Mouse (Mus musculus) inflammation-experienced regulatory T-cells, adult 6 months (primary cell): ENCODE results near the gene Lrrc20. TPM values are rescaled to one million over a fixed set of nuclear protein-coding genes. Genes with fewer than 3 reads are reported as not detected.
"Not testable (repeated sequence)": the region's sequence is repeated elsewhere in the genome, so short reads cannot be mapped to it uniquely, and the experiment has no call there.

Source experiments
- ATAC-seq: one replicate; pipeline ENCODE4 v1.8.0; 2017
- polyA plus RNA-seq, 3 experiments: library from polyadenylated mRNA; unstranded; fragments of 100-300 nt; shearing (Covaris generic); gene quantifications; one replicate each; pipeline ENCODE4 v1.2.1; 2017

The Lrrc20 gene
- polyA plus RNA-seq, 3 experiments from 2014 or later: 5.4 to 6.0 (median 5.8) TPM

DNA sequence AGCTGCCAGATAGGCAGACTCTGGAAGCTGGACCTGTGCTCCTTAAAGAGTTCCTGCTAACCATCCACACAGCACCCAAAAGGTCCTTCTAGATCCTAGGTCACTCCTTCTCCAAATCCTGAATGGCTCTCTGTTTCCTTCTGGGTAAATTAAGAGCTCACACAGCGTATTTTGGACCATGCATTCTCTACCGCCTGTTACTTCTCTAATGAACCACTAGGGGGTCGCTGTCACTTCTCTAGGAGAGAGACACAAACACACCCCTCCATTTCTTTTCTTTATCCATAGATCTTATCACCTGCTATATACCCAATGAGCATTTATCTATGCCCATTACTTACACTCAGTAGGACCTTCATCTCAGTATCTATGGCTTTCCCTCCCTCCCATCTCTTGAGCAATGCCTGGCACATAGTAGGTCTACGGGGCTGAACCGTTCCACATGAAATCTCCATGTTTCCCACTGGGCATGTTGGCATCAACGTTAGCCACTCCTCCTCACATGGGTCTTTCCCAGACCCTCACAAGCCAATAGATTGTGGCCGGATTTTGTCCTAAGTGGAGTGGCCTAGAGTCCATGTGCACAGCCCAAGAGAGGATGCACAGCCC is 111.7 kb downstream of the Lrrc20 start:
- ATAC-seq: no peak

DNA sequence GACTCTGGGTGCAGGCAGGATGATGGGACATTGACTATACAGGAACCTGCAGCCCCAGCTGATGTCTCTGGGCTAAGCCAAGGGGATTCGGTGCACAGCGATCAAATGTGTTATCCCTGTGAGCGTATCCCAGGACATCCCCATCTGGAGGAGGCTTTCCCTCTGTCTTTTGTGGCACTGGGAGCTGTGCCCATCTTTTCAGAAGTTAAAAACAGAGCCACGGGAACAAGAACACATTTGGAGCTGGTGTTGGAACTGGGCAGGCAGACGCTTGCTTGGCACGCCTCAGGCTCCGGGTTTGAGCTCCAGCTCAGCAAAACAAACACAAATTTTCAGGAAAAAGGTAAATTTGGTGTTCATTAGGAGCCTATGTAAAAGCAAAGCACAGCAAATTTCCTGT is 122.4 kb downstream of the Lrrc20 start:
- ATAC-seq: no peak

DNA sequence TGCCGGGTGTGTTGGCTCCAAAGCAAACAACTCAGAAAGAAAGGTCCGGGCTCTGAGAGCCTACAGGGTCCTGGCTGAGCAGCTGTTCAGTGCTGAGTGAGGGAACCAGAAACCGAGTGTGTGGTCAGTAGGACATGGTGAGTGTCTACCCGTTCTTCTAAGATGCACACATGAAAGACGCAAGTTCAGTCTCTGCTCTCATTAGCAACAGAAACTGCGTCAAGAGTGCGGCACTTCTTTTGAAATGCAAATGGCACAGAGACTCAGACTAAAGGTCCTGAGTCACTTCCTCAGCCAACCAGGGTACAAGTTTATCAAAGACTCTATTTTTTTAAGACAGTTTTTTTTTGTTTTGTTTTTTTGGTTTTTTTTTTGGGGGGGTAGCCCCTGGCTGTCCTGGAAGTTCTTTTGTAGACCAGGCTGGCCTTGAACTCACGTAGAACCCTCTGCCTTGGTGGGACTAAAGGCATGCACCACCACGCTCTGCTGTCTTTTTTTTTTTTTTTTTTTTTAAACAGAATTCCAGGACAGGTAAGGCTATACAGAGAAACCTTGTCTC is 124.0 kb downstream of the Lrrc20 start:
- no peak for ATAC-seq

GRCm38 (mm10) chr10:61602283-61603033 is 126.9 kb downstream of the Lrrc20 start:
- peak; percentile 81 for ATAC-seq

DNA sequence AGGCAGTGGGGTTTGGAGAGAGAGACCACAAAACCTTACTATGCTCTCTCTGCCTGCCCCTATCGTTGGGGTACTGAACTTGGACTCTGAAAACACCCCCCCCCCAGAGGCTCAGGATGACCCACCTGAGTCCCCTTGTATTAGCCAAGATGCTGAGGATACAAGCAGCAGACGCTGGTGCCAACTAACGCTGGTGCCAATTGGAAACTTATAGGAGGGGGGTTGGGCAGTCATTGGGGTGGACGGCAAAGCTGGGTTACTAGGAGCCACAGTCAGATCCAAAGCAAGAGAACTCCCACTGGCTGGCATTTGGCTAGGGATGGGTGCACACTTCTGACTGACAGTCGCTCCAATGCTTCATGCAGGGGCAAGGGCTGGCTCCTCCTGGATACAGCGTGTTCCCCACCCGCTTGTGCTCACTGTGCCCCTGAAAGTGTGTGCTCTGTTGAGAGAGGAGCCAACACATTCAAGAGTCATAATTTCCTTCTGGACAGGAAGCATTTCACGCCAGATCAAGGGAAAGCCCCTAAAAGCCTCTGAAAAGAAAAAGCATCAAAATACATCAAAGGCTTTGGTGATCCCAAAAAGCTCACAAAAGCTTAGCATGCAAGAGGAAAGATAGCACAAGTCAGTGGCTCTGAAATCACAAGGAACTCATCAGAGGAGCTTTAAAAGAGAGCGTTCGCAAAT is 128.9 kb downstream of the Lrrc20 start:
- ATAC-seq: no peak

DNA sequence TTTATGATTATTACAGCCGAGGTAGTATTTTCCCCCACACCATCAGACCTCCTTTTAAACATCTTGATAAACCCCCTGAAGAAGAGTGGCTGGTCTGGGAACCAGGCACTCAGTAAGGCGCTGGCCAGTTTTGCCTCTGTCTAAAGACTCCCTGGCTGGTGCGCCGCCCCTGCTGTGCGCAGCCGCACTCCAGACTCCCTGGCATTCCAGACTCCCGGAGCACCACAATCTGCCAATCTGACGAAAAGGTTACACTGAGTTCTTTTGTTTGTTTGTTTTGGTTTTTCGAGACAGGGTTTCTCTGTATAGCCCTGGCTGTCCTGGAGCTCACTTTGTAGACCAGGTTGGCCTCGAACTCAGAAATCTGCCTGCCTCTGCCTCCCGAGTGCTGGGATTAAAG is 129.8 kb downstream of the Lrrc20 start:
- ATAC-seq: not testable (repeated sequence)

GRCm38 (mm10) chr10:61605851-61606250 is 130.2 kb downstream of the Lrrc20 start:
- ATAC-seq: peak; percentile 60

GRCm38 (mm10) chr10:61608233-61608632 is 132.6 kb downstream of the Lrrc20 start:
- no peak for ATAC-seq

GRCm38 (mm10) chr10:61610650-61611235 is 135.1 kb downstream of the Lrrc20 start:
- peak; percentile 38 for ATAC-seq

DNA sequence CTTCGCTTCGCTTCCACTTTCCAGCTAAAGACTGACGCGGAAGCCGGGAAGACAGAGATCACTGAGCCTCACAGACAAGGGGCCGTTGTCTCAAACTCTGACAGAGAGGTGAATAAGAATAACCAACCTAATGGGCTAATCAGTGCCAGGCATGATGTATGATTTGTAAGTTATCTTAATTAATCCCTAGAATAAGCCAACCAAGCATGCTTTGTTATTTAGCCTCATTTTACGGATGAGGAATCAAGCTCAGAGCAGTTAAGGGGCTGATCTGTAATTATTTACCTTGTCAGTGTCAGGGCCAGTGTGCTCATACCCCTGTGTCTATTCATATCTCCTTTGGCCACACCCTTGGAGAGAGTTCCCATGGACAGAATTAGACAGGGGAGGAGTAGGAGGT is 138.7 kb downstream of the Lrrc20 start:
- no peak for ATAC-seq

DNA sequence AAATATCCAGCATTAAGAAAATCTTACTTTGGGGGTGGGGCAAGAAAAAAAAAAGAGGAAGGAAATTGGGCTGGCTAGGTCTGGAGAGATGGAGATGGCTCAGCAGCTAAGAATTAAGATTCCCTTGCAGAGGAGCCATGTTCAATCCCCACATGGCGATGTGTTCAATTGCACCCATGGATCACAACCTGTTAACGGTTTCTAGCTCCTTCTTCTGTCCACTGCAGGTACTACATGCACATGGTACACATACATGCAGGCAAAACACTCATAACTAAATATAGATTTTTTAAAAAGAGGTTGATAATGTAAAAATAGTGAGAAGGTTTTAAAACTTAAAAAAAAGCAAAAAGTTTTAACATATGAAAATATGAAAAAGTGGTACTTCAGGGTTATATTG is 142.9 kb downstream of the Lrrc20 start:
- ATAC-seq: no peak

DNA sequence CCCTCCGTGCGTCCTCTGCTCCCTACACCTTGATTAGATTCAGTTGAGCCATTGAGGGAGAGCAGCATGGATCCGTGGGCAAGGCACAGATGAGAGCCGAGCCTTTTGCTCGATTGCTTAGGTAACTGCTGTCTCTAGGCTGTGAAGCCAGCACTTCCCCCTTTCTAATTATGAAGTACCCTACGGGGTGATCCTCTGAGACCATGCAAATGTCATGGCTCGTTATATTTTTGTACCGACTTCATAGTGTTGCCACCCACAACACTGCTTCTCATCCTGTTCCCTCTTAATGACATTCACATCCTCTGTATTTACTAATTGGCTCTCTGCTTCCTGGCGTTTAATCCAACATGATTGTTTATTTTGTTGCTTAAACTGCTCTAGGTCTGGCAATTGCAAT is 146.1 kb downstream of the Lrrc20 start:
- no peak for ATAC-seq

DNA sequence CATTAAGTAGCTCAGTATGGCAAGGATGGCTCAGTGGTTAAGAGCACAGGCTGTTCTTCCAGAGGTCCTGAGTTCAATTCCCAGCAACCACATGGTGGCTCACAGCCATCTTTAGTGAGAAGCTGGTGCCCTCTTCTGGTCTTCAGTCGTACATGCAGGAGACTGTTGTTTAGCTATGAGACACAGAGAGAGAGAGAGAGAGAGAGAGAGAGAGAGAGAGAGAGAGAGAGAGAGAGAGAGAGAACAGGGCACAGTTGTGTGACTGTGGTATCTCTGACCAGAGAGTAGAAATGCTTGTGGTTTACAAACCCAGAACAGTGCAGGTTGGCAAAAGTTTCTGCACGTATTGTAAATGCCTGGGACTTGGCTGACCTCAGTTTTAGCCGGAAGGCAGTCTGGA is 148.3 kb downstream of the Lrrc20 start:
- ATAC-seq: not testable (repeated sequence)

DNA sequence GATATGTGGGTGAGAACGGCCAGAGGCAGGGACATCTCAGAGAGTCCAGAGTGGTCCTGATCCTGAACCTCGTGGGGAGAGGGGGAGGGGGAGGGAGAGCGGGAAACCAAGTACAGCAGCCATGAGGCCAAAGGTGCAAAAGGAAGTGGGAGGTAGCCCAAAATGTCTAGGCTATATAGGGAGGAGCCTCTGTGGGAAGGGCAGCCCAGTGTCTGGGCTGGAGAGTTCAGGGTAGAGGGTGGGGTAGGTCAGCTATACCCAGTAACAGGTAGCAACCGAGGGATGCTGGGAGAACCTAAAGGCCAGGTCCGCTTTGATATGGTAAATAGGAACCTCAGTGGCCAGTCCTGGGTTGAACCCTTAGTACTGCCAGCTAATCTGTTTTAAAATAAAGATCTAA is 149.2 kb downstream of the Lrrc20 start:
- no peak for ATAC-seq

- ATAC-seq: no peak
Measured at GRCm38 (mm10) chr10:61625381-61626257, 150.0 kb downstream of the Lrrc20 start.

DNA sequence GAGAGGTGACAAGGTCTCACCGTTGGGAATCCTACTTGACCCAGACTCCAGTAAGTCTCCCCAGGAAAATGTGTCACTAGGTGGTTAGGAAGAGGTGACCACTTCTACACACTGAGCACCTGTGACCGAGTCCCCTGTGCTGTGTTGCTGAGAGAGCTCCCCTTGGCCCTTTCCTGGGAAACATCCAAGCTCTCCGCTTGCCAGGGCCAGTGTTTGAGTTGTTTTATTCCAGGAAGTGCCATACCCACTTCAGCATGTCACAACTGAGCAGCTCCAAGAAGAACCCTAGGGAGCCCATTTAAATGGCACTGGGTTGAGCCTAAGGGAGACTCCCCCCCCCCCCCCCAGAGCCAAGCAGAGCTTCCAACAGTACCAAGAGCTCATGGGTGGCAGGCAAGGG is 150.9 kb downstream of the Lrrc20 start:
- no peak for ATAC-seq

GRCm38 (mm10) chr10:61627195-61627937 is 151.8 kb downstream of the Lrrc20 start:
- no peak for ATAC-seq

DNA sequence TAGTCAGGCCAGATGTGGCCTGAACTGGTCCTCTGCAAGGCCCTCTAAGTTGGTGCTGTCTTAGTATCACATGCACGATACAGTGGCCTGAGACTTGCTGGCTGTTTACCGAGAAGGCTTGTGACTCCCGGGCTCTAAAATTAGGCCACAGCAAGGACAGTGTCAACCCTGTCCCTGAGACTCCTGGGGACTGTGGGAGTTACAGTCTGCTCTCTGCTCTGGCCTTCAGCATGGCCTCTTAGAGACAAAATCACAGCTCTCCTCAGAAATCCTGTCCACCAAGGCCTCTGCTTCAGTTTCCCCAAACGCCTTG is 152.3 kb downstream of the Lrrc20 start:
- ATAC-seq: no peak
